In the genomic region with DNA sequence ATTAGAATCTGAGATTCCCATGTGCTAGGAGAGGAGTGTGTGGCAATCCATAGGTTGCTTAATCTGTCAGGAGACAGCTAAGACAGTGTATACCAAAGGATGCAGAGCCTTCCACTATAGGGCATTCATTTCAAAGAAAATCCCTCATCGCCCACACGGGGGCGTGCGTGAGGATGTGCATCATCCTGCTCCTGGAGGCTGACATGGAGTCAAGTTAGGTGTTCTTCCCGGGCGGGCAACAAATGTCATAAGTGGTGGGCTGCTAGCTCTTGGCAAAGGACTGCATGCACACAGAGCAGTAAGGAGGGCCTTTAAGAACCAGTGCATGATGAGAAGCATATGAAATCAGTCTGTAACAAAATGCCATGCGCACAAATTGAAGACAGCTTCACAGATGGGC, we compare ENCODE assay signal across 13 mouse cellular contexts.
DNase-seq lines count a peak whose midpoint lies in the region; ATAC-seq and TF ChIP-seq lines count a peak whose summit lies in the region.
"Had no signal": no experiment of that assay in that cellular context is flagged by ENCODE, and none has a peak within 500 bp of the region (broad histone marks: within the 10 kb centered on the region; RNA-seq: fewer than 3 reads in every experiment).

No protein-coding gene starts in this region.

- no peak for TF ChIP-seq EP300 in stomach, postnatal 0 days (optimal IDR thresholded peaks at IDR 0.05)

- DNase-seq in right cerebral cortex, postnatal 4 days, result peak; percentile 17
- DNase-seq in right cerebral cortex, postnatal 25 days, result no peak
- DNase-seq in adrenal gland, postnatal 36 days, result peak; percentile 13 to 55
- no peak for DNase-seq in stomach, postnatal 0 days (ENCODE audit: low spot score)
- no peak for DNase-seq in spleen, postnatal 36 days (ENCODE audit: low spot score in 2 of 2)
- DNase-seq: cerebellum, adult 8-10 months; heart, adult 18-20 months; kidney, adult 8-10 months had no signal

- H3K9ac ChIP-seq in intestine, postnatal 0 days (ENCODE audit: low read depth, low read length), result no peak overlapping the region
- no peak overlapping the region for H3K9ac ChIP-seq in intestine, embryonic 16.5 days (ENCODE audit: low read depth, low read length)
- no peak overlapping the region for H3K9ac ChIP-seq in stomach, postnatal 0 days (ENCODE audit: low read length)
- H3K9ac ChIP-seq: forebrain, embryonic 15.5 days; neural tube, embryonic 13.5 days had no signal

- no peak overlapping the region for H3K4me2 ChIP-seq in intestine, postnatal 0 days (replicated peaks; ENCODE audit: low read depth)
- no peak overlapping the region for H3K4me2 ChIP-seq in intestine, embryonic 16.5 days (ENCODE audit: low read depth, low read length)
- H3K4me2 ChIP-seq in stomach, postnatal 0 days (replicated peaks; ENCODE audit: low read depth), result no peak overlapping the region
- H3K4me2 ChIP-seq: forebrain, embryonic 15.5 days; neural tube, embryonic 13.5 days had no signal

- H3K27me3 ChIP-seq in intestine, postnatal 0 days (replicated peaks; ENCODE audit: control insufficient read depth, insufficient read depth, low read length), result no peaks in the 10 kb centered on the region
- H3K27me3 ChIP-seq in intestine, embryonic 16.5 days (replicated peaks; ENCODE audit: control insufficient read depth, insufficient read depth, low read length), result no peaks in the 10 kb centered on the region
- no peaks in the 10 kb centered on the region for H3K27me3 ChIP-seq in stomach, postnatal 0 days (ENCODE audit: control insufficient read depth, insufficient read depth, low read length)
- H3K27me3 ChIP-seq: forebrain, embryonic 15.5 days; neural tube, embryonic 13.5 days had no signal

- H3K9me3 ChIP-seq in intestine, postnatal 0 days (ENCODE audit: control insufficient read depth), result no peaks in the 10 kb centered on the region
- H3K9me3 ChIP-seq in intestine, embryonic 16.5 days (ENCODE audit: control insufficient read depth, low read length), result no peaks in the 10 kb centered on the region
- no peaks in the 10 kb centered on the region for H3K9me3 ChIP-seq in stomach, postnatal 0 days (ENCODE audit: control insufficient read depth, low read length)
- H3K9me3 ChIP-seq: forebrain, embryonic 15.5 days; megakaryocyte, embryonic 14.5 days; neural tube, embryonic 13.5 days had no signal

- ATAC-seq in intestine, postnatal 0 days, result no peak
- no peak for ATAC-seq in intestine, embryonic 16.5 days
- ATAC-seq in stomach, postnatal 0 days (ENCODE audit: low FRiP score, low TSS enrichment), result no peak
- ATAC-seq: forebrain, embryonic 15.5 days had no signal

- H3K4me3 ChIP-seq in intestine, postnatal 0 days (ENCODE audit: low read depth, low read length), result no peak overlapping the region
- H3K4me3 ChIP-seq in intestine, embryonic 16.5 days (ENCODE audit: low read length), result no peak overlapping the region
- no peak overlapping the region for H3K4me3 ChIP-seq in stomach, postnatal 0 days (ENCODE audit: low read depth, low read length)
- H3K4me3 ChIP-seq: forebrain, embryonic 15.5 days; megakaryocyte, embryonic 14.5 days; neural tube, embryonic 13.5 days had no signal

- no peaks in the 10 kb centered on the region for H3K36me3 ChIP-seq in intestine, postnatal 0 days (ENCODE audit: control insufficient read depth, insufficient read depth)
- H3K36me3 ChIP-seq in intestine, embryonic 16.5 days (ENCODE audit: control insufficient read depth, insufficient read depth, low read length), result no peaks in the 10 kb centered on the region
- no peaks in the 10 kb centered on the region for H3K36me3 ChIP-seq in stomach, postnatal 0 days (ENCODE audit: control insufficient read depth, insufficient read depth, low read length)
- H3K36me3 ChIP-seq: forebrain, embryonic 15.5 days; neural tube, embryonic 13.5 days had no signal

- WGBS in intestine, postnatal 0 days, result 43% methylated on average over 7 of the region's 7 CpGs
- 44% methylated on average over 7 of the region's 7 CpGs for WGBS in intestine, embryonic 16.5 days
- 46% methylated on average over 7 of the region's 7 CpGs for WGBS in stomach, postnatal 0 days

- H3K27ac ChIP-seq in intestine, postnatal 0 days (ENCODE audit: low read depth, low read length), result no peak overlapping the region
- no peak overlapping the region for H3K27ac ChIP-seq in intestine, embryonic 16.5 days (ENCODE audit: low read length)
- no peak overlapping the region for H3K27ac ChIP-seq in stomach, postnatal 0 days (replicated peaks)
- H3K27ac ChIP-seq: forebrain, embryonic 15.5 days; neural tube, embryonic 13.5 days had no signal

- TF ChIP-seq CTCF in intestine, postnatal 0 days (IDR thresholded peaks at IDR 0.05; ENCODE audit: low read depth), result peak; percentile 38; the same call in 1 of the 2 replicates
- TF ChIP-seq CTCF in stomach, postnatal 0 days (IDR thresholded peaks at IDR 0.05; ENCODE audit: low read depth), result peak; percentile 52

- no peaks in the 10 kb centered on the region for H3K4me1 ChIP-seq in intestine, postnatal 0 days (replicated peaks; ENCODE audit: control insufficient read depth, insufficient read depth, low read length)
- no peaks in the 10 kb centered on the region for H3K4me1 ChIP-seq in intestine, embryonic 16.5 days (ENCODE audit: control insufficient read depth, insufficient read depth, low read length)
- no peaks in the 10 kb centered on the region for H3K4me1 ChIP-seq in stomach, postnatal 0 days (replicated peaks; ENCODE audit: control insufficient read depth, insufficient read depth)
- H3K4me1 ChIP-seq: forebrain, embryonic 15.5 days; megakaryocyte, embryonic 14.5 days had no signal

Comparison
In these comparisons a context has a peak if more than half of its experiments do, and no peak if none do; other contexts are left out.
1. DNase-seq: peak in right cerebral cortex, postnatal 4 days (single experiment) and adrenal gland, postnatal 36 days (2 of 2); none in right cerebral cortex, postnatal 25 days (single experiment), stomach, postnatal 0 days (single experiment) and spleen, postnatal 36 days (0 of 2).